Mouse (Mus musculus): ENCODE results near the gene Mex3a. TPM values are rescaled to one million over a fixed set of nuclear protein-coding genes. Genes with fewer than 3 reads are reported as not detected.

Mex3a gene
- polyA plus RNA-seq, 1 experiment from 2014 or later = 1.2 TPM

- Histone ChIP-seq H3K4me1 (replicated peaks) (peaks cover 86% of the 10 kb centered on the region), H3K36me3 (peaks cover 49% of the 10 kb centered on the region), H3K27ac (peak overlapping the region; percentile 94), H3K27me3 (no peaks in the 10 kb centered on the region), H3K4me3 (replicated peaks) (peak overlapping the region; percentile 94), H3K9me3 (replicated peaks) (no peaks in the 10 kb centered on the region), H3K4me2 (peak overlapping the region; percentile 95), H3K9ac (peak overlapping the region; percentile 98)
- DNase-seq (no peak), ATAC-seq (ENCODE audit: low read depth) (no peak)
- WGBS (ENCODE audit: insufficient replicate concordance) = 77% methylated on average over 4 of the region's 4 CpGs
Observed at GRCm38 (mm10) chr3:88499580-88499979, 32.6 kb upstream of the Mex3a start.

GRCm38 (mm10) chr3:88500087-88500486 is 32.1 kb upstream of the Mex3a start:
- Histone ChIP-seq H3K4me1 (replicated peaks) (peaks cover 81% of the 10 kb centered on the region), H3K4me3 (replicated peaks) (peak overlapping the region; percentile 94), H3K27me3 (no peaks in the 10 kb centered on the region), H3K36me3 (peaks cover 44% of the 10 kb centered on the region), H3K9me3 (replicated peaks) (no peaks in the 10 kb centered on the region), H3K4me2 (peak overlapping the region; percentile 95), H3K27ac (peak overlapping the region; percentile 94), H3K9ac (peak overlapping the region; percentile 98)
- 35% methylated on average over 7 of the region's 7 CpGs for WGBS (ENCODE audit: insufficient replicate concordance)
- ATAC-seq (ENCODE audit: low read depth) (no peak), DNase-seq (no peak)

- H3K4me2 ChIP-seq = peak overlapping the region; percentile 95
- peak overlapping the region; percentile 94 for H3K4me3 ChIP-seq (replicated peaks)
- H3K27ac ChIP-seq = peak overlapping the region; percentile 94
- H3K9ac ChIP-seq = peak overlapping the region; percentile 98
- no peaks in the 10 kb centered on the region for H3K9me3 ChIP-seq (replicated peaks)
- H3K4me1 ChIP-seq (replicated peaks) = peaks cover 74% of the 10 kb centered on the region
- H3K27me3 ChIP-seq = no peaks in the 10 kb centered on the region
- ATAC-seq (ENCODE audit: low read depth) = no peak
- 51% methylated on average over 4 of the region's 4 CpGs for WGBS (ENCODE audit: insufficient replicate concordance)
- no peak for DNase-seq
- peaks cover 39% of the 10 kb centered on the region for H3K36me3 ChIP-seq
Observed at GRCm38 (mm10) chr3:88500655-88501365, 31.4 kb upstream of the Mex3a start.

GRCm38 (mm10) chr3:88501366-88502030 is 30.7 kb upstream of the Mex3a start:
- Histone ChIP-seq H3K4me2 (peak overlapping the region; percentile 95), H3K4me1 (replicated peaks) (peaks cover 67% of the 10 kb centered on the region), H3K36me3 (peaks cover 32% of the 10 kb centered on the region), H3K9ac (peak overlapping the region; percentile 98), H3K27me3 (no peaks in the 10 kb centered on the region), H3K4me3 (replicated peaks) (peak overlapping the region; percentile 94), H3K27ac (peak overlapping the region; percentile 94), H3K9me3 (replicated peaks) (no peaks in the 10 kb centered on the region)
- peak; percentile 33 for ATAC-seq (ENCODE audit: low read depth)
- DNase-seq = no peak
- 27% methylated on average over 6 of the region's 6 CpGs for WGBS (ENCODE audit: insufficient replicate concordance)

GRCm38 (mm10) chr3:88502031-88502571 is 30.1 kb upstream of the Mex3a start:
- Histone ChIP-seq H3K36me3 (peaks cover 31% of the 10 kb centered on the region), H3K27ac (peak overlapping the region; percentile 94), H3K4me1 (replicated peaks) (peaks cover 62% of the 10 kb centered on the region), H3K4me3 (replicated peaks) (peak overlapping the region; percentile 94), H3K9me3 (replicated peaks) (no peaks in the 10 kb centered on the region), H3K4me2 (peak overlapping the region; percentile 95), H3K9ac (peak overlapping the region; percentile 98), H3K27me3 (no peaks in the 10 kb centered on the region)
- peak; percentile 6; the same call in 1 of the 2 replicates for ATAC-seq (ENCODE audit: low read depth)
- 24% methylated on average over 11 of the region's 11 CpGs for WGBS (ENCODE audit: insufficient replicate concordance)
- DNase-seq = no peak

GRCm38 (mm10) chr3:88502641-88503504 is 29.3 kb upstream of the Mex3a start:
- DNase-seq (peak; percentile 86), ATAC-seq (ENCODE audit: low read depth) (peak; percentile 92)
- Histone ChIP-seq H3K4me3 (replicated peaks) (peak overlapping the region; percentile 94), H3K36me3 (peaks cover 23% of the 10 kb centered on the region), H3K4me1 (replicated peaks) (peaks cover 57% of the 10 kb centered on the region), H3K9me3 (replicated peaks) (no peaks in the 10 kb centered on the region), H3K27ac (peak overlapping the region; percentile 94), H3K27me3 (no peaks in the 10 kb centered on the region), H3K9ac (peak overlapping the region; percentile 98), H3K4me2 (peak overlapping the region; percentile 95)
- WGBS (ENCODE audit: insufficient replicate concordance) = 2% methylated on average over 55 of the region's 55 CpGs

- peak overlapping the region; percentile 94 for H3K4me3 ChIP-seq (replicated peaks)
- H3K9me3 ChIP-seq (replicated peaks) = no peaks in the 10 kb centered on the region
- WGBS (ENCODE audit: insufficient replicate concordance) = 27% methylated on average over 4 of the region's 4 CpGs
- no peak for DNase-seq
- no peaks in the 10 kb centered on the region for H3K27me3 ChIP-seq
- peaks cover 57% of the 10 kb centered on the region for H3K4me1 ChIP-seq (replicated peaks)
- peaks cover 17% of the 10 kb centered on the region for H3K36me3 ChIP-seq
- 0 out of 2 replicates have a peak, but pooled peaks have one; percentile 0 for ATAC-seq (ENCODE audit: low read depth)
- peak overlapping the region; percentile 95 for H3K4me2 ChIP-seq
- 0 out of 2 replicates have a peak overlapping the region, but pooled peaks have one; percentile 26 for H3K9ac ChIP-seq
- peak overlapping the region; percentile 94 for H3K27ac ChIP-seq
Observed at GRCm38 (mm10) chr3:88503505-88503863, 28.7 kb upstream of the Mex3a start.

GRCm38 (mm10) chr3:88503881-88504746 is 28.1 kb upstream of the Mex3a start:
- H3K4me1 ChIP-seq (replicated peaks) = peaks cover 54% of the 10 kb centered on the region
- H3K9me3 ChIP-seq (replicated peaks) = no peaks in the 10 kb centered on the region
- no peak overlapping the region for H3K9ac ChIP-seq
- H3K27me3 ChIP-seq = no peaks in the 10 kb centered on the region
- H3K4me3 ChIP-seq (replicated peaks) = no peak overlapping the region
- peaks cover 10% of the 10 kb centered on the region; the same call in 1 of the 2 replicates for H3K36me3 ChIP-seq
- no peak for ATAC-seq (ENCODE audit: low read depth)
- DNase-seq = no peak
- 39% methylated on average over 8 of the region's 8 CpGs for WGBS (ENCODE audit: insufficient replicate concordance)
- peak overlapping the region; percentile 37; the same call in 1 of the 2 replicates for H3K27ac ChIP-seq
- no peak overlapping the region; the same call in 1 of the 2 replicates for H3K4me2 ChIP-seq

GRCm38 (mm10) chr3:88505081-88505480 is 27.1 kb upstream of the Mex3a start:
- Histone ChIP-seq H3K36me3 (peaks cover 2% of the 10 kb centered on the region; the same call in 1 of the 2 replicates), H3K9me3 (replicated peaks) (no peaks in the 10 kb centered on the region), H3K27me3 (no peaks in the 10 kb centered on the region), H3K9ac (no peak overlapping the region), H3K4me2 (no peak overlapping the region), H3K27ac (no peak overlapping the region), H3K4me3 (replicated peaks) (no peak overlapping the region), H3K4me1 (replicated peaks) (peaks cover 54% of the 10 kb centered on the region)
- WGBS (ENCODE audit: insufficient replicate concordance) = 69% methylated on average over 6 of the region's 6 CpGs
- ATAC-seq (ENCODE audit: low read depth) (no peak), DNase-seq (no peak)

GRCm38 (mm10) chr3:88505765-88506164 is 26.4 kb upstream of the Mex3a start:
- ATAC-seq (ENCODE audit: low read depth) (no peak), DNase-seq (no peak)
- Histone ChIP-seq H3K36me3 (no peaks in the 10 kb centered on the region), H3K27ac (no peak overlapping the region), H3K4me3 (replicated peaks) (no peak overlapping the region), H3K4me2 (no peak overlapping the region), H3K27me3 (no peaks in the 10 kb centered on the region), H3K9me3 (replicated peaks) (no peaks in the 10 kb centered on the region), H3K4me1 (replicated peaks) (peaks cover 54% of the 10 kb centered on the region), H3K9ac (no peak overlapping the region)
- WGBS (ENCODE audit: insufficient replicate concordance) = 59% methylated on average over 7 of the region's 7 CpGs
